Mouse (Mus musculus) brain, adult 10 weeks (tissue): ENCODE data around the gene Hsh2d. TPM values are rescaled to one million over a fixed set of nuclear protein-coding genes. Genes with fewer than 3 reads are reported as not detected.

Experiments used
- polyA plus RNA-seq: library from polyadenylated mRNA; stranded (reverse); fragments of 350-450 nt; fragmentation: Illumina TruSeq; extraction: RNeasy Lipid Tissue Mini Kit (QIAGEN cat#74804); gene quantifications from one replicate; pipeline ENCODE4 v1.2.3, GENCODE M21; 2015; ENCODE audit warnings: low read depth, low replicate concordance

Gene Hsh2d
- polyA plus RNA-seq: not detected

DNA sequence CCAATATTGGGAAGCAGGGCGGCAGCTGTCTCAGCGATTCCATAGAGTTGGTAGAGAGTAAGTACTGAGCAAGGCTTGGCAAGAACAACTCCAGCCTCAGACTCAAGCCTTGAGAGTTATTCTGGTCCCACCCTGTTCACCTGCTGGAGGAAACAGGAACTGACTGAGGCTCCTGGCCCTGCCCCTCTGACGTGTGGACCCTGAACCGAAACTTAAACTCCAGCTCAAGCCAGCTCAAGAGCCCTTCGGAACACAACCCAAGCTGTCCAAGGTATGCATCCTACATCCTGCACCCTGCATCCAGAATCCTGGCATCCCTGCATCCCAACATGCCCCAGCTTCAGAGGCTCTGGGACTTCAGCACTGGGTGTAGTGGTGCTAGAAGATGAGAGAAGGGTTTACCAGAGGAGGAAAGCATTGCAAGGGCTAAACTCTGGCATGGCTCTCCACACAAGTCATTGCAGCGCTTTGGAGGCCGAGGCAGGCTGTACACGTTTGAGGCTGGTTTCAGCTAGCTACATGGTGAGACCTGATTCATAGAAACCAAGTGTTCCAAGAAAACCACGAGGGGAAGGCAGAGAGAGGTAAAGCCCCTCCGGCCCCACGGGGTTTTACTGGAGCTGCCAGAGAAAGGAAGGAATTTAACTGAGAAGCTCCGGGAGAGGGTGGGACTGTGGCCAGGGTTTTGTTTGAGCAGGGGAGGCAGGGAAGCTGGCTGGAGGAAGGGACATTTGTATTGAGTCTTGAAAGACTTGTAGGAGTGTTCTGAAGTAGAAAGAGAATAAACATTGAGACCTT, at the start of gene Hsh2d:
TSS of gene Hsh2d (plus strand) at position 222 of the 798 bp plus-strand sequence.

DNA sequence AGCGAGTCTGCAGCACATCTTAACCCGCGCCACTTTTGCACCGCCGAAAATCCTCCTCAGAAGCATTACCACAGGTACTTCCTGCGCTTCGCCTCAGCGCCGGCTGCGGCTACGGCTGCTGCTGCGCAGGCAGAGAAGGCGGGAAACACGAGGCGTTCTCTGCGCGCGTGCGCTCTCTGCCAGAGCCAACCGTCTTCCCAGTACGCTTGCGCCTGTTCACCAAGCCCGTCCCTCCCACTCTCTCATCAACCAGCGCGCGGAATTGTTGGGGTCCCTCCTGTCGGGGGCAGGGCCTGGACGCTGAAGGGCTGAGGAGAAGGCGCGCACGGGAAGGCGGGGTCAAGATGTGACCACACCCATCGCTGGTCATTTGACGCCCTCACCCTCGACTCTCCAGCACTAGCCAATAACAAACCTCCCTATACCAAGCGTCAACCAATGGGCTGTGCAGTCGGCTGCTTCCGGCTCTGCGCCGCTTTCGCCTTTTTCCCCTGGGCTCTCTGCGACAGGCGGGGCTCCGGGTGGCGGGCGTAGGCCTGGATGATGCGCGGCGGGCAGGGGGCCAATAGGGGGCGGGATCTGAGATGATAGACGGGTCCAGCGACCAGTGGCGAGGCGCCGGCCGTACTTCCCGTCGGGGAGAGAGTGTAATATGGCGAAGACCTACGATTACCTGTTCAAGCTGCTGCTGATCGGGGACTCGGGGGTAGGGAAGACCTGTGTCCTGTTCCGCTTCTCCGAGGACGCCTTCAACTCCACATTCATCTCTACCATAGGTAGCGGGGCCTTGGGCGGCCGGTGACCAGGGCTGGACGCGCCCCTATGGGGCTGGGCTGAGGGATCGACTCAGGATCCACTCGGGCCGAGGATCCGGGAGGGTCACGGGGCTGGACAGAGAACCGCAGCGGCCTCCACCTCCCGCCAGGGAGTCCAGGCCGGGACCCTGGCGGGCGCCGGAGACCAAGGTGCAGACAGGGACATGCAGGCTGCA, 28.4 kb upstream of the Hsh2d start, which contains the start of gene Rab8a:
TSS of gene Rab8a (plus strand) at position 494 of the 991 bp plus-strand sequence.

DNA sequence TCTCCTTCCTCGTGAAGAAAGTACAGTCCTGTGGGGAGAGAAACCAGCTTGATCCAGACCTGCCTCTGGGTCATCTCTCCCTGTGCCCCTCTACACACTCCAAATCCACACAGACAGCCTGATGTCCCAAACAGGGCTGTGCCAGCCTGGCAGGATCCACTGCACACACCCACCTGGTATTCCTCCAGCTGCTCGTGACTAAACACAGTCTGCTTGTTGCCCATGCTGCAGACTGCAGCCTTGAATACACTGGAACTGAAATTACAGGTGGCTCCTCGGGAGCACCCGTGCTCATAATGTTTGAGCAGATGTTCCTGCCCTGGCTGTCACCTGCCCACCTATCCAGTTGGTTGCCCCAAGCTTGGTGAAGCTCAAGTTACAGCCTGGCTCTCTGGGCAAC, 23.3 kb downstream of the Hsh2d start, which contains the start of gene Cib3:
TSS of gene Cib3 (minus strand) at position 87 of the 400 bp plus-strand sequence.

DNA sequence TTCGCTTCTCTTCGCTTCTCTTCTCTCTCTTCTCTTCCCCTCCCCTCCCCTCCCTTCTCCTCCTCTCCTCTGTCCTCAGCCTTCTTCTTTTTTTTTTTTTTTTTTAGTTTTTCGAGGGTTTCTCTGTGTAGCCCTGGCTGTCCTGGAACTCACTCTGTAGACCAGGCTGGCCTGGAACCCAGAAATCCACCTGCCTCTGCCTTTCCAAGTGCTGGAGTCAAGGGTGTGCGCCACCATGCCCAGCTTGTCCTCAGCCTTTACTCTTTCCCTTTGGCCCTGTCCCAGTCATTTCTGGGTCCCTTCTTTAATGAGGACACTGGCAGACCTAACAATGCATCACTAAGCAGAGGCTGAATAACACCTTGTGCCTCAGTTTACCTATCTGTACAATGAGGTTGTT, 24.1 kb downstream of the Hsh2d start, which contains the start of gene Gm11034:
TSS of gene Gm11034 (minus strand) at position 101 of the 400 bp plus-strand sequence.

DNA sequence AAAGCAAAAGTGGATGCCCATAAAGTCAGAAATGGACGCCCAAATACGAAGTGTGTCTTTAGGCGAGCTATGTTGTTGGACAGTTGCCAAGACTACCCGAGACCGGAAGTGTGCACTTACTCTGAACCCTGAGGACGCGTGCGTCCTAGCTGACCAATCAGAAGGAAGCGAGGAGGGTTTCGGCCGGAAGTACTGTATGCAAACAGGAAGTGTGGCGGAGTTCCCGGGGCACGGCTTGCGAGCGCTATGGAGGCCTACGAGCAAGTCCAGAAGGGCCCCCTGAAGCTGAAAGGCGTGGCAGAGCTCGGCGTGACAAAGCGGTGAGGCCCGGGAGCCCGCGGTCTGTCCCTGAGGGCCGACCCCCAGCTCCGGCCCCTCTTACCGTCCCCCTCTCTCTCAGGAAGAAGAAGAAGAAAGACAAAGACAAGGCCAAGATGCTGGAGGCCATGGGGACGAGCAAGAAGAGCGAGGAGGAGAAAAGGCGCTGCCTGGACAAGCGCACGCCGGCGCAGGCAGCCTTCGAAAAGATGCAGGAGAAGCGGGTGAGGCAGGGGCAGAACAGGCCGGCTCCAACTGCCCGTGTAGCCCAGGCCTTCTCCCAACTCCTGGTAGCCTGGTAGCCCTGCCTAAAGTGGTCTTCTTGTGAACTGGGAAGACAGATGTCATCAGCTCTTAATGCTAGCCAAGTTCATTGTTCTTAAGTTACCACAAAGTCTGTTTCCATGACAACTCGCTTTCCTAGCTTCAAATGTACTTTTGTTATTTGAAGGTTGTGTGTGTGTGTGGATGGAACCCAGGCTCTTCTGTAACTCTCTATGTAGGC, 30.3 kb downstream of the Hsh2d start, which contains the start of gene Fam32a:
TSS of gene Fam32a (plus strand) at position 190 of the 823 bp plus-strand sequence.

DNA sequence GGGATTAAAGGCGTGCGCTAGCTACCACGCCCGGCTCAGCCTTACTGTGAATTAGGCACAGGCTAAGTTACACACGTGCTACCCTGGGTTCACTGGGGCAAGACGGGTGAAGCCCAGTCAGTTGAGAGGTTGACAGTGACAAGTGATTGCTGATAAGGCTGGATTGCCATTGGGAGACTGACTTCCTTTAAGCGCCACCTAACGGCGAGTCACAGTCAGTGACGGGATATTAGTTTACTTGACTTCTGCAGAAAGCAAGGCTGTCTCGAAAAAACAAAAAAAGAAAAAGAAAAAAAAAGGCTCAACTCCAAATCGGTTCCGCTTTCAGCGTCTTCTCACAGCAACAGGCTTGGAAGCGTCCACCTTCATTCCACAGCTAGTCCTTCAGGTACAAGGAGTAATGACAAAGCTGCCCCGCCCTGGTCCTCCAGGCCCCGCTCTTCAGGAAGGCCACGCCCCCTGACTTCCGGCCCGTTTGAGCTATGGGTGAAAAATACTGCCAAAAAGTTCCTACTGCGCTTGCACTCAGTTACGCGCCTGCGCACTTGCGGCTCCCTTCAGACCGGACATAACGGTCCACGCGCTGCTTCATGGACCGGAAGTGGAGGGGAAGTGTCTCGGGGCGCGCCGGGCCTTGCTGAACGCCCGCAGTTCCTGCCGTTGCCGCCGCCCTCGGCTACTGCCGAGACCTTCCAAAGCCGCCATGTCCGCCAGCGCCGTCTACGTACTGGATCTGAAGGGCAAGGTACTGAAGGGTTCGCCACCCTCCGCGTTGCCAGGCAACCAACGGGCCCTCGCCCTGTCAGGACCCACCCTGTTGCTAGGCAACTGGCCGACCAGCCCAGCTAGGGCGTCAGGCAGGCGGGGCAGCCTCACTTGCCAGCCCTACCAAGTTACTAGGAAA, 50.3 kb downstream of the Hsh2d start, which contains the start of gene Ap1m1:
TSS of gene Ap1m1 (plus strand) at position 520 of the 904 bp plus-strand sequence.

Other genes starting within 250 kb of the Hsh2d start
- 15.6 TPM for gene Zfp961, start 238.6 kb upstream of the Hsh2d start, polyA plus RNA-seq
- gene Cyp4f18, start 180.0 kb upstream of the Hsh2d start, polyA plus RNA-seq: not detected
- not detected for gene Olfr372, start 148.4 kb upstream of the Hsh2d start, polyA plus RNA-seq
- gene Olfr373, start 106.5 kb upstream of the Hsh2d start, polyA plus RNA-seq: not detected
- gene Olfr374, start 82.6 kb upstream of the Hsh2d start, polyA plus RNA-seq: not detected
- 41.8 TPM for gene Tpm4, start 54.7 kb upstream of the Hsh2d start, polyA plus RNA-seq
- 52.3 TPM for gene Rab8a, start 28.4 kb upstream of the Hsh2d start, polyA plus RNA-seq
- not detected for gene Cib3, start 23.2 kb downstream of the Hsh2d start, polyA plus RNA-seq
- gene Gm11034, start 24.0 kb downstream of the Hsh2d start, polyA plus RNA-seq: not detected
- gene Fam32a, start 30.1 kb downstream of the Hsh2d start, polyA plus RNA-seq: 80.9 TPM
- 83.9 TPM for gene Ap1m1, start 50.4 kb downstream of the Hsh2d start, polyA plus RNA-seq
- 3.9 TPM for gene Gm10282, start 115.6 kb downstream of the Hsh2d start, polyA plus RNA-seq
- gene Klf2, start 129.4 kb downstream of the Hsh2d start, polyA plus RNA-seq: 10.3 TPM
- 45.5 TPM for gene Eps15l1, start 231.8 kb downstream of the Hsh2d start, polyA plus RNA-seq